Mouse (Mus musculus) CD4-positive naive resting alpha-beta T cell, adult 57 days (primary cell): ENCODE data around the gene Capn12. TPM values are rescaled to one million over a fixed set of nuclear protein-coding genes. Genes with fewer than 3 reads are reported as not detected.

Experiments used
- total RNA-seq: library from RNA; stranded (reverse); gene quantifications from one replicate; pipeline ENCODE4 v1.2.4, GENCODE M21; 2023

Gene Capn12
- not detected for total RNA-seq

DNA sequence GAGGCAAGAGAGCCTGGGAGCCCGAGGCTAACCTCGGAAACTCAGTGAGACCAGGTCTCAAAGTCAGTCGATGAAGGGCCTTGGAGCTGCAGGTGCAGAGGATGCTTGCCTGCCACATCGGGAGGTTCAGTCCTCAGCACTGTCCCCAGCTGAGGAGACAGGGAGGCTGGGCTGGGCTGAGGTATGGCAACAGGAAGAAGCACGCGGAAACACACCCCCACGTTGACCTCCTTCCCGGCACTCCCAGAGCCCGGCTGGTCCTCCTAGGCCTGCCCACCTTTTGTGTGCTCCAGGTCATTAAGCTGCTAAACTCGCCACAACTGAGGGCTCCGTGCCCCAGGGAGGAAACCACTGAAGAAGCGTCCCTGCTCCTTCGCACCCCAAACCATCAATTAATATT lies at the start of gene Capn12:
TSS of gene Capn12 (plus strand) at position 224 of the 400 bp plus-strand sequence.

DNA sequence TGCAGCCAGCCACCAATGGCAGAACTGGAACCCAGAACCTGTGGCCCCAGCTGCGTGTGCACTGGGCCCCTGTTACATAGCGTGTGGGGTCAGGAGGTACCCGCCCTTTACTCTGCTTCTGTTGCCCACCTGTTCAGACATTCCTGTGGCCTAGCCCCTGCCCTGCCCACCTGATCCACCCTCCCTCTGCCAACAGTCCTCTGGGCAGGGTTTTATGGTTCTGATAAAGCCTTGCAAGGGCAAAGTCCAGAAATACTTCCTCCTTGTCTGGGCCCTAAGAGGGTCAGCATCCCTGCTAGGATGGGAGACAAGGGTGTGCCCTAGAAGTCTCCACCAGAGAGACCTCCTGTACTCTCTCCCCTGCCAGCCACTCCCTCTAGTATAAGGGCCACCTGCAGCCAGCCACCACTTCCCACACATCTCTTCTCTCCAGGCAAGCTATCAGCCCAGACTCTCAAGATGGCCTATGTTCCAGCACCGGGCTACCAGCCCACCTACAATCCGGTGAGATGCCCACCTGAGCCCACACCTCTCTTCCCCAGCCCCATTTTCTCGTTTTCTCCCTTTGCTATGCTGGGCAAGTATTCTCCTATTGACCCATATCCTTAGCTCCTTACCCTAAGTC lies 47.4 kb upstream of the Capn12 start, which contains the start of gene Lgals4:
TSS of gene Lgals4 (plus strand) at position 132 of the 625 bp plus-strand sequence.

DNA sequence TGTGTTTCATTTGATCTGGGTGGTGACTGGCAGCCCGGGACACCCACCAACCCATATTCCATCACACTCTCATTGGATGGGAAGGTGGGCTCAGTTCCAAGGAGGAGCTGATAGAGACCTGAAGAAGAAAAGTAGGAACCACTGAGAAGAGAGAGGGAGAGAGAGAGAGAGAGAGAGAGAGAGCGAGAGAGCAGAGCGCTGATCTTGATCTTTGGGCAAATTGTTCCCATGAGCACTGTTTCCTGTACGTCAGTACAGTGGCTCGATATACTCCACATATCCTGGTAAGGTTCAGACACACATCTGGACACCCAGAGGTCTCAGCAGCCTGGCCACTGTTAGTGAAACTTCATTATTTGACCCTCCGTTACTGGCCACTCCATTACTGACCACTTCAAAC lies 17.7 kb upstream of the Capn12 start, which contains the start of gene Lgals7:
TSS of gene Lgals7 (plus strand) at position 314 of the 400 bp plus-strand sequence.

Other genes with a start within 250 kb of the Capn12 start
- gene Fbxo27, start 188.6 kb upstream of the Capn12 start, total RNA-seq: 2.8 TPM
- gene Fbxo17, start 164.6 kb upstream of the Capn12 start, total RNA-seq: 34.4 TPM
- gene Mrps12, start 139.6 kb upstream of the Capn12 start, total RNA-seq: 24.0 TPM
- gene Sars2, start 139.4 kb upstream of the Capn12 start, total RNA-seq: 22.5 TPM
- 1.3 TPM for gene Ccer2, start 125.2 kb upstream of the Capn12 start, total RNA-seq
- gene Sirt2, start 114.7 kb upstream of the Capn12 start, total RNA-seq: 69.1 TPM
- 58.4 TPM for gene Nfkbib, start 113.9 kb upstream of the Capn12 start, total RNA-seq
- 124 TPM for gene Rinl, start 92.5 kb upstream of the Capn12 start, total RNA-seq
- gene Hnrnpl, start 72.9 kb upstream of the Capn12 start, total RNA-seq: 651 TPM
- 57.6 TPM for gene Ech1, start 56.2 kb upstream of the Capn12 start, total RNA-seq
- gene Lgals4, start 47.6 kb upstream of the Capn12 start, total RNA-seq: 11.4 TPM
- gene Lgals7, start 17.6 kb upstream of the Capn12 start, total RNA-seq: not detected
- gene Actn4, start 80.9 kb downstream of the Capn12 start, total RNA-seq: 172 TPM
- 306 TPM for gene Eif3k, start 100.4 kb downstream of the Capn12 start, total RNA-seq
- 83.2 TPM for gene Map4k1, start 100.6 kb downstream of the Capn12 start, total RNA-seq
- gene Ryr1, start 243.8 kb downstream of the Capn12 start, total RNA-seq: not detected